14 mouse cellular contexts compared by ENCODE assay signal in the genomic region with DNA sequence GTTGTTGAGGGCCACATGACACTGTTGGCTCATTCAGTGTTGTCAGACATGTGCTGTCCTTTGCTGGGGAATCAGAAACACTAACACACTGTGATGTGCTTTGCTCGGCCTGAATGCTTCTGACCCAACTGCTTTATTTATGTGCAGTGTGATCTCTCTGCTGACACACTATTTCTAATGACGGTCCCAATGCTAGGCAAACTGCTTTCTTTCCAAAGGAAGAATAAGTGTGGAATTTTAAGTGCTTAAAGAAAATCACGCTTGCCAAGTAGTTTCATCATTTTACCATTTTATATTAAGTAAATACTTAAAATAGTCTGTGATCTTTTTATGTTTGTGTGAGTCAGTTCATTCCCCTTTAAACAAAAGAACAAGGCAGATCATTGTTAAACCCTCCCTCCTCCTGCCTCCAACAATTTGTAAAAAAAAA. TPM values are rescaled to one million over a fixed set of nuclear protein-coding genes. Genes with fewer than 3 reads are reported as not detected.
A peak's percentile ranks its signal among the peaks of the same experiment; 100 is the strongest.
DNase-seq lines count a peak whose midpoint lies in the region; ATAC-seq and TF ChIP-seq lines count a peak whose summit lies in the region.
"Had no signal": no experiment of that assay in that cellular context is flagged by ENCODE, and none has a peak within 500 bp of the region (broad histone marks: within the 10 kb centered on the region; RNA-seq: fewer than 3 reads in every experiment).

No protein-coding gene starts in this region.

- 40% methylated on average over 3 of the region's 3 CpGs for WGBS in hindbrain, embryonic 13.5 days
- whole genome bisulfite sequencing in hindbrain, embryonic 12.5 days, result 49% methylated on average over 3 of the region's 3 CpGs
- WGBS in lung, postnatal 0 days, result 30% methylated on average over 3 of the region's 3 CpGs
- 25% methylated on average over 3 of the region's 3 CpGs for WGBS in neural tube, embryonic 15.5 days

- no peaks in the 10 kb centered on the region for H3K27me3 ChIP-seq in hindbrain, embryonic 13.5 days
- H3K27me3 ChIP-seq in hindbrain, embryonic 12.5 days, result no peaks in the 10 kb centered on the region
- H3K27me3 ChIP-seq in lung, postnatal 0 days (replicated peaks; ENCODE audit: insufficient read depth, low read length), result no peaks in the 10 kb centered on the region
- H3K27me3 ChIP-seq in neural tube, embryonic 15.5 days (replicated peaks), result no peaks in the 10 kb centered on the region
- H3K27me3 ChIP-seq: embryonic facial prominence, embryonic 12.5 days; forebrain, embryonic 15.5 days; kidney, embryonic 15.5 days; liver, embryonic 15.5 days had no signal

- H3K4me1 ChIP-seq in hindbrain, embryonic 13.5 days (replicated peaks), result peaks cover 19% of the 10 kb centered on the region
- H3K4me1 ChIP-seq in hindbrain, embryonic 12.5 days, result no peaks in the 10 kb centered on the region
- no peaks in the 10 kb centered on the region for H3K4me1 ChIP-seq in lung, postnatal 0 days (ENCODE audit: insufficient read depth, low read depth, low read length)
- peaks cover 11% of the 10 kb centered on the region; the same call in 1 of the 2 replicates for H3K4me1 ChIP-seq in neural tube, embryonic 15.5 days
- H3K4me1 ChIP-seq: embryonic facial prominence, embryonic 12.5 days; forebrain, embryonic 15.5 days; kidney, embryonic 15.5 days; limb, embryonic 10.5 days; liver, embryonic 15.5 days; midbrain, embryonic 10.5 days had no signal

- no peak overlapping the region for H3K9ac ChIP-seq in hindbrain, embryonic 13.5 days
- H3K9ac ChIP-seq in hindbrain, embryonic 12.5 days, result no peak overlapping the region
- no peak overlapping the region for H3K9ac ChIP-seq in lung, postnatal 0 days (replicated peaks; ENCODE audit: low read depth)
- no peak overlapping the region for H3K9ac ChIP-seq in neural tube, embryonic 15.5 days (replicated peaks)
- H3K9ac ChIP-seq: embryonic facial prominence, embryonic 12.5 days; forebrain, embryonic 15.5 days; kidney, embryonic 15.5 days; liver, embryonic 15.5 days had no signal

- DNase-seq in lung, postnatal 0 days (ENCODE audit: low spot score), result peak; percentile 70
- no peak for DNase-seq in lung, postnatal 10 days
- DNase-seq in brain, adult 2 months (ENCODE audit: low read depth, low spot score), result peak; percentile 90
- DNase-seq in adrenal gland, adult 8-10 months, result no peak
- DNase-seq: cerebellum, postnatal 14 days had no signal

- TF ChIP-seq CTCF in lung, postnatal 0 days (IDR thresholded peaks at IDR 0.05), result no peak

- H3K27ac ChIP-seq in hindbrain, embryonic 13.5 days, result no peak overlapping the region
- no peak overlapping the region for H3K27ac ChIP-seq in hindbrain, embryonic 12.5 days
- H3K27ac ChIP-seq in lung, postnatal 0 days (ENCODE audit: low read length), result no peak overlapping the region
- no peak overlapping the region for H3K27ac ChIP-seq in neural tube, embryonic 15.5 days (replicated peaks)
- H3K27ac ChIP-seq: embryonic facial prominence, embryonic 12.5 days; forebrain, embryonic 15.5 days; kidney, embryonic 15.5 days; limb, embryonic 10.5 days; liver, embryonic 15.5 days; midbrain, embryonic 10.5 days had no signal

- TF ChIP-seq EP300 in lung, postnatal 0 days (IDR thresholded peaks at IDR 0.05), result no peak

- no peaks in the 10 kb centered on the region for H3K9me3 ChIP-seq in hindbrain, embryonic 13.5 days
- H3K9me3 ChIP-seq in hindbrain, embryonic 12.5 days (replicated peaks), result no peaks in the 10 kb centered on the region
- H3K9me3 ChIP-seq in lung, postnatal 0 days (ENCODE audit: low read length), result no peaks in the 10 kb centered on the region
- H3K9me3 ChIP-seq in neural tube, embryonic 15.5 days (replicated peaks), result no peaks in the 10 kb centered on the region
- H3K9me3 ChIP-seq: embryonic facial prominence, embryonic 12.5 days; forebrain, embryonic 15.5 days; kidney, embryonic 15.5 days; limb, embryonic 10.5 days; liver, embryonic 15.5 days; midbrain, embryonic 10.5 days had no signal

- no peak overlapping the region for H3K4me3 ChIP-seq in hindbrain, embryonic 13.5 days
- H3K4me3 ChIP-seq in hindbrain, embryonic 12.5 days, result no peak overlapping the region
- H3K4me3 ChIP-seq in lung, postnatal 0 days (ENCODE audit: low read depth, low read length), result no peak overlapping the region
- no peak overlapping the region for H3K4me3 ChIP-seq in neural tube, embryonic 15.5 days (replicated peaks)
- H3K4me3 ChIP-seq: embryonic facial prominence, embryonic 12.5 days; forebrain, embryonic 15.5 days; kidney, embryonic 15.5 days; limb, embryonic 10.5 days; liver, embryonic 15.5 days; midbrain, embryonic 10.5 days had no signal

- peak; percentile 59; the same call in 1 of the 2 replicates for ATAC-seq in hindbrain, embryonic 13.5 days (ENCODE audit: low FRiP score)
- ATAC-seq in hindbrain, embryonic 12.5 days (ENCODE audit: low FRiP score), result no peak
- ATAC-seq in lung, postnatal 0 days, result peak; percentile 71
- ATAC-seq in neural tube, embryonic 15.5 days (ENCODE audit: low FRiP score), result peak; percentile 69; the same call in 1 of the 2 replicates
- ATAC-seq: forebrain, embryonic 15.5 days had no signal

- H3K36me3 ChIP-seq in hindbrain, embryonic 13.5 days, result peaks cover 43% of the 10 kb centered on the region
- peaks cover 12% of the 10 kb centered on the region; the same call in 1 of the 2 replicates for H3K36me3 ChIP-seq in hindbrain, embryonic 12.5 days
- no peaks in the 10 kb centered on the region for H3K36me3 ChIP-seq in lung, postnatal 0 days (ENCODE audit: insufficient read depth, low read length)
- H3K36me3 ChIP-seq in neural tube, embryonic 15.5 days, result peaks cover 19% of the 10 kb centered on the region
- H3K36me3 ChIP-seq: embryonic facial prominence, embryonic 12.5 days; kidney, embryonic 15.5 days; limb, embryonic 10.5 days had no signal

- no peak overlapping the region for H3K4me2 ChIP-seq in hindbrain, embryonic 13.5 days
- H3K4me2 ChIP-seq in hindbrain, embryonic 12.5 days (replicated peaks), result no peak overlapping the region
- H3K4me2 ChIP-seq in lung, postnatal 0 days (replicated peaks; ENCODE audit: low read depth, low read length), result no peak overlapping the region
- no peak overlapping the region for H3K4me2 ChIP-seq in neural tube, embryonic 15.5 days
- H3K4me2 ChIP-seq: embryonic facial prominence, embryonic 12.5 days; forebrain, embryonic 15.5 days; kidney, embryonic 15.5 days; liver, embryonic 15.5 days had no signal

RNA-seq across cellular contexts. Expression of gene Cpeb2, which starts 15.0 kb away (rescaled TPM):
- polyA plus RNA-seq in hindbrain, embryonic 13.5 days (2015; fragmentation: Nextera tagmentation; extraction: Ambion mirVana), result 13.9 and 14.2 TPM in 2 replicates
- polyA plus RNA-seq in hindbrain, embryonic 12.5 days (2016; fragmentation: Nextera tagmentation; extraction: Ambion mirVana), result 10.6 and 12.2 TPM in 2 replicates
- 2.1 and 2.8 TPM in 2 replicates for polyA plus RNA-seq in lung, postnatal 0 days (2015; fragmentation: Nextera tagmentation; extraction: Ambion mirVana)
- polyA plus RNA-seq in neural tube, embryonic 15.5 days (2015; fragmentation: Nextera tagmentation; extraction: Ambion mirVana), result 12.9 and 15.6 TPM in 2 replicates
- total RNA-seq in adrenal gland, adult 8-10 months (2022), result 10 to 100 TPM; 30.0 to 45.8 (median 34.7) TPM

Comparison
In these comparisons a context has a peak if more than half of its experiments do, and no peak if none do; other contexts are left out.
1. DNase-seq: peak in lung, postnatal 0 days (single experiment) and brain, adult 2 months (single experiment); none in lung, postnatal 10 days (single experiment) and adrenal gland, adult 8-10 months (single experiment).